Mouse (Mus musculus): ENCODE results near the gene Slc22a16. TPM values are rescaled to one million over a fixed set of nuclear protein-coding genes. Genes with fewer than 3 reads are reported as not detected.

Slc22a16 gene
- polyA plus RNA-seq, 1 experiment from 2014 or later, result not detected

- WGBS, result 82% methylated on average over 2 of the region's 2 CpGs
Measured at GRCm38 (mm10) chr10:40651676-40652075, 81.5 kb downstream of the Slc22a16 start.

More at GRCm38 (mm10) chr10:40651676-40652075, 81.5 kb downstream of the Slc22a16 start:
- Histone ChIP-seq H3K4me3 (no peak overlapping the region), H3K27ac (no peak overlapping the region), H3K9me3 (peaks cover 8% of the 10 kb centered on the region), H3K36me3 (no peaks in the 10 kb centered on the region), H3K4me1 (replicated peaks) (peaks cover 18% of the 10 kb centered on the region; the same call in 1 of the 2 replicates), H3K27me3 (ENCODE audit: insufficient read depth, poor library complexity, severe bottlenecking) (no peaks in the 10 kb centered on the region)
- no peak for DNase-seq (ENCODE audit: low spot score)

Other genes starting within 250 kb of the Slc22a16 start
- 5.2 and 7.0 TPM in 2 replicates for gene Cdk19, start 230.8 kb upstream of the Slc22a16 start, polyA plus RNA-seq (2016; fragmentation: Nextera tagmentation; extraction: Ambion mirVana)
- 0.19 and 1.4 TPM in 2 replicates for gene Ddo, start 59.7 kb downstream of the Slc22a16 start, polyA plus RNA-seq (2016; fragmentation: Nextera tagmentation; extraction: Ambion mirVana)
- 1.2 and 1.4 TPM in 2 replicates for gene Mettl24, start 112.9 kb downstream of the Slc22a16 start, polyA plus RNA-seq (2016; fragmentation: Nextera tagmentation; extraction: Ambion mirVana)